Mouse (Mus musculus): ENCODE data around the gene Pik3c2b. TPM values are rescaled to one million over a fixed set of nuclear protein-coding genes. Genes with fewer than 3 reads are reported as not detected.

Gene Pik3c2b
- polyA plus RNA-seq (2015; fragmentation: Illumina TruSeq; extraction: RNeasy Lipid Tissue Mini Kit (QIAGEN cat#74804); ENCODE audit: insufficient read depth, low replicate concordance): 21.9 TPM

GRCm38 (mm10) chr1:133045011-133045860, at the start of gene Pik3c2b:
TSS of gene Pik3c2b (plus strand) at chr1:133045667.

GRCm38 (mm10) chr1:133030461-133030860, 15.0 kb upstream of the Pik3c2b start, which contains the start of gene Mdm4:
TSS of gene Mdm4 (minus strand) at chr1:133030561.

GRCm38 (mm10) chr1:133130638-133131560, 85.4 kb downstream of the Pik3c2b start, which contains the start of gene Ppp1r15b:
TSS of gene Ppp1r15b (plus strand) at chr1:133131143.

Other genes starting within 250 kb of the Pik3c2b start
- gene Lrrn2, start 165.4 kb upstream of the Pik3c2b start, polyA plus RNA-seq (2015; fragmentation: Illumina TruSeq; extraction: RNeasy Lipid Tissue Mini Kit (QIAGEN cat#74804); ENCODE audit: insufficient read depth, low replicate concordance): not detected
- gene Mdm4, start 15.1 kb upstream of the Pik3c2b start, polyA plus RNA-seq (2015; fragmentation: Illumina TruSeq; extraction: RNeasy Lipid Tissue Mini Kit (QIAGEN cat#74804); ENCODE audit: insufficient read depth, low replicate concordance): 403 TPM
- gene Ppp1r15b, start 85.5 kb downstream of the Pik3c2b start, polyA plus RNA-seq (2015; fragmentation: Illumina TruSeq; extraction: RNeasy Lipid Tissue Mini Kit (QIAGEN cat#74804); ENCODE audit: insufficient read depth, low replicate concordance): 102 TPM
- gene Plekha6, start 118.5 kb downstream of the Pik3c2b start, polyA plus RNA-seq (2015; fragmentation: Illumina TruSeq; extraction: RNeasy Lipid Tissue Mini Kit (QIAGEN cat#74804); ENCODE audit: insufficient read depth, low replicate concordance): 18.2 TPM

Measured in spleen, adult 10 weeks (tissue).